Mouse (Mus musculus) erythroblast, embryonic 14.5 days (primary cell): Measurements from ENCODE around the gene Hrh1.

Experiments
- GATA1 ChIP-seq: IDR thresholded peaks from 2 replicates; pipeline ENCODE4 v1.6.1; 2012; ENCODE audit warnings: low read length, inconsistent platforms, mixed read lengths
- TAL1 ChIP-seq: IDR thresholded peaks from 3 replicates; pipeline ENCODE4 v1.6.1; 2012; ENCODE audit warnings: low read length, inconsistent platforms, mixed read lengths

DNA sequence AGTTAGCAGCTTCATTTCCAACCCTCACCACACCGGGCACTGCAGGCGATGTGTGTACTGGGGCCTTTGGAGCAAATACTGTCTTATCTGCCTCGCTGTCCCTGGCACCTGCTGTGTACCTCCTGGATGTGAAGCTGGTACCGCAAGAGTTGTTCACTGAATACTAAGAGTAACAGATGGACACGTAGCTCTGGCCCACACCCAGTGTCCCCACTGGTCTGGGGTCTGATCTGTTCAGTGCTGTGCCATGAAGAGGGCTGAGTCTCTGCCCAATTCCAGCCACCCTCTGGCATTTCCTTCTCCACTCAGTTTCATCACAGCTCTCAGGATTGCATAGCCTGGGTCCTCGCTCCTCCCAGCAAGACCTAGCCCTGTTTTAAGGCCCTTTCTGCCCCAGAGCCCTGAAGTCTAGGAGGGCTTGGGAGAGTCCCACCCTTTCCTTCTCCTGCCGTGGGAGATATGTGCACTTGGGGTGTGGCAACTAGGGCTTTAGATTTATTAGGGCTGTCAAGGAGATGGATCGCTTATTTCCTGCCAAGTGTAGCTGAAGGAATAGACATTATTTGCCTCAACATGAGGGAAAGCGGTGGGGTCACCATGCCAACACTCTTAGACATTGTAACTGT lies 25.4 kb downstream of the Hrh1 start:
- TF ChIP-seq GATA1 (no peak), TAL1 (no peak)
